Mouse (Mus musculus) ES-Bruce4 (cell line): ENCODE measurements at regions not wholly inside any gene's neighbourhood (a gene's known extent, or its start where the extent isn't known, plus 50 kb on each side); places are given as distances from the start of the nearest gene placed in this dataset.

Source experiments
- H3K27ac ChIP-seq: 2 replicates; pipeline ENCODE4 v1.5.1; 2012; ENCODE audit warnings: low read length, inconsistent platforms; ENCODE audit not compliant: insufficient read depth
- H3K27me3 ChIP-seq: 2 replicates; pipeline ENCODE4 v1.6.1; 2012; ENCODE audit warnings: mild to moderate bottlenecking, low read length, inconsistent platforms; ENCODE audit not compliant: control insufficient read depth, poor library complexity, insufficient read depth, severe bottlenecking
- H3K36me3 ChIP-seq: 2 replicates; pipeline ENCODE4 v1.6.1; 2012; ENCODE audit warnings: inconsistent platforms, mild to moderate bottlenecking, low read length, moderate library complexity; ENCODE audit not compliant: control insufficient read depth, poor library complexity, insufficient read depth, severe bottlenecking
- H3K4me1 ChIP-seq: one replicate; pipeline ENCODE4 v1.8.1; 2011; ENCODE audit warnings: low read length; ENCODE audit not compliant: control insufficient read depth, insufficient read depth
- H3K4me3 ChIP-seq: 2 replicates; pipeline ENCODE4 v1.5.1; 2011; ENCODE audit warnings: low read depth, mild to moderate bottlenecking, low read length
- H3K9ac ChIP-seq: 2 replicates; pipeline ENCODE4 v1.6.1; 2012; ENCODE audit warnings: low read depth, mild to moderate bottlenecking, inconsistent platforms; ENCODE audit not compliant: poor library complexity, severe bottlenecking
- H3K9me3 ChIP-seq: replicated peaks from 2 replicates; pipeline ENCODE4 v1.6.1; 2012; ENCODE audit warnings: mild to moderate bottlenecking, low read length, inconsistent platforms; ENCODE audit not compliant: control insufficient read depth, poor library complexity, insufficient read depth, severe bottlenecking
- CTCF ChIP-seq: IDR thresholded peaks from one replicate; pipeline ENCODE4 v1.8.1; 2011; ENCODE audit warnings: low read depth, low read length
- EP300 ChIP-seq: IDR thresholded peaks from 2 replicates; pipeline ENCODE4 v1.6.1; 2011; ENCODE audit warnings: low read depth, low read length; ENCODE audit not compliant: insufficient read depth
- POLR2A ChIP-seq: IDR thresholded peaks from one replicate; pipeline ENCODE4 v1.8.1; 2011; ENCODE audit warnings: low read length; ENCODE audit not compliant: insufficient read depth

- Histone ChIP-seq H3K27me3 (no peaks in the 10 kb centered on the region), H3K27ac (no peak overlapping the region), H3K4me1 (peaks cover 2% of the 10 kb centered on the region), H3K4me3 (no peak overlapping the region), H3K36me3 (no peaks in the 10 kb centered on the region), H3K9ac (no peak overlapping the region), H3K9me3 (no peaks in the 10 kb centered on the region)
- TF ChIP-seq POLR2A, result no peak
- TF ChIP-seq EP300, result no peak
- TF ChIP-seq CTCF, result no peak
These were observed 119.7 kb downstream of the Cd83 start for GRCm38 (mm10) chr13:43904291-43904690.

GRCm38 (mm10) chr13:43906241-43906640 is 121.7 kb downstream of the Cd83 start:
- Histone ChIP-seq H3K4me3 (no peak overlapping the region), H3K27me3 (no peaks in the 10 kb centered on the region), H3K9me3 (no peaks in the 10 kb centered on the region), H3K36me3 (no peaks in the 10 kb centered on the region), H3K9ac (no peak overlapping the region), H3K4me1 (peaks cover 2% of the 10 kb centered on the region), H3K27ac (no peak overlapping the region)
- TF ChIP-seq EP300 (no peak), CTCF (no peak), POLR2A (no peak)

GRCm38 (mm10) chr13:43907425-43907824 is 122.8 kb downstream of the Cd83 start:
- H3K4me1 ChIP-seq, result peaks cover 2% of the 10 kb centered on the region
- no peaks in the 10 kb centered on the region for H3K36me3 ChIP-seq
- H3K4me3 ChIP-seq, result no peak overlapping the region
- H3K9me3 ChIP-seq, result no peaks in the 10 kb centered on the region
- no peak overlapping the region for H3K9ac ChIP-seq
- no peaks in the 10 kb centered on the region for H3K27me3 ChIP-seq
- H3K27ac ChIP-seq, result no peak overlapping the region
- no peak for TF ChIP-seq EP300
- no peak for TF ChIP-seq CTCF

- TF ChIP-seq POLR2A (no peak), EP300 (peak; percentile 78), CTCF (no peak)
- no peak overlapping the region for H3K27ac ChIP-seq
- no peaks in the 10 kb centered on the region for H3K9me3 ChIP-seq
- H3K9ac ChIP-seq, result no peak overlapping the region
- no peaks in the 10 kb centered on the region for H3K36me3 ChIP-seq
- H3K4me1 ChIP-seq, result peaks cover 2% of the 10 kb centered on the region
- no peak overlapping the region for H3K4me3 ChIP-seq
- no peaks in the 10 kb centered on the region for H3K27me3 ChIP-seq
These were observed 123.6 kb downstream of the Cd83 start for GRCm38 (mm10) chr13:43908041-43908644.

- Histone ChIP-seq H3K36me3 (no peaks in the 10 kb centered on the region), H3K27me3 (no peaks in the 10 kb centered on the region), H3K27ac (no peak overlapping the region), H3K9ac (no peak overlapping the region), H3K9me3 (no peaks in the 10 kb centered on the region), H3K4me3 (no peak overlapping the region), H3K4me1 (peaks cover 2% of the 10 kb centered on the region)
- TF ChIP-seq EP300, result no peak
- TF ChIP-seq POLR2A, result no peak
- no peak for TF ChIP-seq CTCF
These were observed 125.4 kb downstream of the Cd83 start for GRCm38 (mm10) chr13:43909933-43910332.

GRCm38 (mm10) chr13:43913476-43913875 is 128.9 kb downstream of the Cd83 start:
- Histone ChIP-seq H3K9me3 (no peaks in the 10 kb centered on the region), H3K27ac (no peak overlapping the region), H3K4me1 (no peaks in the 10 kb centered on the region), H3K4me3 (no peak overlapping the region), H3K36me3 (no peaks in the 10 kb centered on the region), H3K27me3 (no peaks in the 10 kb centered on the region), H3K9ac (no peak overlapping the region)
- TF ChIP-seq CTCF (no peak), EP300 (no peak)
